Mouse (Mus musculus) kidney, adult 2 months (tissue): Measurements from ENCODE around the gene C1rl.

Source experiments
- CTCF ChIP-seq: fragments of 200-500 bp; conservative IDR thresholded peaks from 2 replicates; pipeline ENCODE4 v1.5.1; 2011; ENCODE audit warnings: low read depth, mild to moderate bottlenecking, control low read depth, low read length, moderate library complexity, mixed read lengths; ENCODE audit not compliant: insufficient read depth, insufficient read length
- POLR2A ChIP-seq: fragments of 200-500 bp; IDR thresholded peaks from one replicate; pipeline ENCODE4 v1.6.1; 2011; ENCODE audit warnings: low read depth, low read length, control low read depth

DNA sequence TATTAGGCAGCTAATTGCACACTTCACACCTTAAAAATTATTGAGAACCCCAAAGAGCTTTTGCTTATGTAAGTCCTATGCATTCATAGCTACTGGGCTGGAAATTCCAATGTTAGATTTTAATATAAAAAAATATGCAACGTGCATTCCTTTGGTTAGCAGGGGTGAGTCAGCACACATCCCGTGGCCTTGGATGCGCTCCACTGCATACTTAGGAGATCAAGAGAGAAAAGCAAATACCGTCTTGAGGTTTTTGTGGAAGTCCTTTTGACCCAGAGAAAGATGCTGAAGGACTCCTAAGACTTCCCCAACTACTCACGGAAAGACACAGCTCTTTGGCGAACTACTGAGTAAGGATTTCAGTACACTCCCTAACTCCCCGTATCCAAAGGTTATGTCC is 8.1 kb upstream of the C1rl start:
- no peak for TF ChIP-seq POLR2A
- no peak for TF ChIP-seq CTCF
